Mouse (Mus musculus) left cerebral cortex, adult 2 months (tissue): ENCODE results near the gene Fmn2. TPM values are rescaled to one million over a fixed set of nuclear protein-coding genes. Genes with fewer than 3 reads are reported as not detected.

Experiments used
- DNase-seq, 2 experiments: peaks; one replicate each; pipeline ENCODE4 v3.0.0; 2021 to 2022; ENCODE audit warnings: low spot score in 2 of 2, mixed read lengths in 1 of 2; ENCODE audit errors: extremely low spot score in 1 of 2
- H3K27ac ChIP-seq: fragments of 200-600 bp; 2 replicates; pipeline ENCODE4 v1.8.1; 2022
- H3K4me3 ChIP-seq: fragments of 200-600 bp; 2 replicates; pipeline ENCODE4 v1.8.1; 2022
- CTCF ChIP-seq: fragments of 200-600 bp; IDR thresholded peaks from 2 replicates; pipeline ENCODE4 v1.8.1; 2022; ENCODE audit warnings: antibody characterized with exemption, mild to moderate bottlenecking, moderate library complexity
- intact Hi-C: fragments of 180-260 bp; cut with DNase I; formaldehyde crosslinking; loops from one replicate; pipeline ENCODE4 v1.15.1; 2025
- total RNA-seq, 2 experiments: library from RNA; stranded (reverse); gene quantifications; 2 replicates each; pipeline ENCODE4 v1.2.3; 2021

The Fmn2 gene
- total RNA-seq, 2 experiments from 2014 or later: 81.5 to 87.0 TPM

DNA sequence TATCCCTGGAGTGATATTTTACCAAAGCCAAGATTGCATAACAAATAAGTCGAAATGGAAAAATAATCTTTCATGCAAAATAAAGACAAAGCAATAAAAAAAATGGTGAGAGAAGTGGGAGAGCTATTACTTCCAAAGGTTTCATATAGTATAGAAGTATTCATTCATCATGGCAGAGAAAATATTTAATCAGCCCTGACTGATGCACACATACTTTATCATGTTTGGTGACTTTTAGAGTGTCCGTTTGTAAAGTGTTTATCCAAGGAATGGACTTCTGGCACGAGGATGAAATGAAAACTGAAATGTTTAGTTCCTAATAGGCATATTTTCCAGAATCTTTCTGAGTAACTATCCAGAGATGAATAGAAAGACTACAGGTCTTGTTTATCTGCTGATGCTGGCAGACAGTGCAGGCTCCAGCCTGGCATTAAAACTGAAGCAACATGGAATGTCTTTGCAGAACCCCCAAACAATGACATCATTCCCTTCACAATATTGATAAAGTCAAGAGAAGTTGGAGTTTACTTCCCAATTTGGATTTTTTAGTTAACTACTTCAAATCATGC is 249.4 kb downstream of the Fmn2 start:
- TF ChIP-seq CTCF: no peak
- no peak for DNase-seq
- Histone ChIP-seq H3K4me3 (no peak overlapping the region), H3K27ac (no peak overlapping the region)
- intact Hi-C loops: no loop called here

DNA sequence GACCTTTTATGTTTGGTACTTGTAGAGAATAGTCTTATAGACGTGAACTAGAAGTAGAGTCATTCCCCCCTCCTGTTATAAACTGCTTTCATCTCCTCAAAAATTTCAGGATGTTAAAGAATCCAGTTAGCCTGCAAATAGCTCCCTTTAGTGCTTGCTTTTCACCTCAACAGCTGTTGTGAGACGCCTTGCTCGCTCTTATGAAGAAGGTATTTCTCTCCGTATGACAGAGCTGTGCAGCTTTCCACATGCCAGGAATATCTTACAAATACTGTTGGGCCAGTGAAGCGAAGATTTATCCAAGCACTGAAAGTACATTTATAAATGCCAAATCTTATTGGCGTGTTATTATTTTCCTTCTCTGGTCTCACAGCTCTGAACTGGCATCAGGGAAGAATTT is 257.7 kb downstream of the Fmn2 start:
- Histone ChIP-seq H3K4me3 (no peak overlapping the region), H3K27ac (no peak overlapping the region)
- intact Hi-C loops: no loop called here
- TF ChIP-seq CTCF: no peak
- DNase-seq: no peak

- intact Hi-C loops: no loop called here
- DNase-seq: no peak
- Histone ChIP-seq H3K4me3 (no peak overlapping the region), H3K27ac (no peak overlapping the region)
- no peak for TF ChIP-seq CTCF
Observed at GRCm38 (mm10) chr1:174765757-174766156, 264.1 kb downstream of the Fmn2 start.

GRCm38 (mm10) chr1:174766852-174767251 is 265.2 kb downstream of the Fmn2 start:
- no peak for DNase-seq
- H3K27ac ChIP-seq: no peak overlapping the region
- no peak overlapping the region for H3K4me3 ChIP-seq
- intact Hi-C loops: no loop called here
- TF ChIP-seq CTCF: no peak

DNA sequence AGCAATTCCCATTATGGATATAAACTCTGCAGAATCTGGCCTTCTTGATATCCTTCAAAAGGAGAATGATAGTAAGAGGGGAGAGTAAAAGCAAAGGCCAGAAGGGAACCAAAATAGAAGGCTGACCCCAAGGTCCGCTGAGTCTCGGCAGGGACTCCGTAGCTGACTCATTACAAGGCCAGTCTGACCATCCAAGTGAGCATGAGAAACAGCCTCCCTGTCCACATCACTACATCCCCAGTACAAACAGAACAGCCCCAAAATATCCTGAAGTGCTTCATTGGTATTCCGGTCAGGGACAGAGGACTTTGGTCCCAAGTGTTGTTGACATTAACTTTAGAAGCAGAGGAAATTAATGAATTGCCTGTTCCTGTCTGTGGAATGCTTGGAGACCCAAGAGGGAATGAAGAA is 270.3 kb downstream of the Fmn2 start:
- intact Hi-C loops: no loop called here
- no peak for TF ChIP-seq CTCF
- DNase-seq: no peak

GRCm38 (mm10) chr1:174781037-174781436 is 279.4 kb downstream of the Fmn2 start:
- DNase-seq: no peak
- TF ChIP-seq CTCF: no peak
- Histone ChIP-seq H3K4me3 (no peak overlapping the region), H3K27ac (no peak overlapping the region)
- intact Hi-C loops: no loop called here

More for the DNA sequence above, 270.3 kb downstream of the Fmn2 start:
- H3K27ac ChIP-seq: no peak overlapping the region
- no peak overlapping the region for H3K4me3 ChIP-seq

- DNase-seq: no peak
- no peak for TF ChIP-seq CTCF
- intact Hi-C loops: no loop called here
- no peak overlapping the region for H3K4me3 ChIP-seq
- no peak overlapping the region for H3K27ac ChIP-seq
Observed at GRCm38 (mm10) chr1:174788617-174789016, 287.0 kb downstream of the Fmn2 start.

- no peak for DNase-seq
- intact Hi-C loops: no loop called here
- H3K27ac ChIP-seq: no peak overlapping the region
- no peak overlapping the region for H3K4me3 ChIP-seq
- no peak for TF ChIP-seq CTCF
Observed at GRCm38 (mm10) chr1:174811846-174812245, 310.2 kb downstream of the Fmn2 start.

GRCm38 (mm10) chr1:174826562-174826961 is 324.9 kb downstream of the Fmn2 start:
- intact Hi-C loops: no loop called here
- TF ChIP-seq CTCF: no peak
- Histone ChIP-seq H3K27ac (no peak overlapping the region), H3K4me3 (no peak overlapping the region)
- DNase-seq: no peak

DNA sequence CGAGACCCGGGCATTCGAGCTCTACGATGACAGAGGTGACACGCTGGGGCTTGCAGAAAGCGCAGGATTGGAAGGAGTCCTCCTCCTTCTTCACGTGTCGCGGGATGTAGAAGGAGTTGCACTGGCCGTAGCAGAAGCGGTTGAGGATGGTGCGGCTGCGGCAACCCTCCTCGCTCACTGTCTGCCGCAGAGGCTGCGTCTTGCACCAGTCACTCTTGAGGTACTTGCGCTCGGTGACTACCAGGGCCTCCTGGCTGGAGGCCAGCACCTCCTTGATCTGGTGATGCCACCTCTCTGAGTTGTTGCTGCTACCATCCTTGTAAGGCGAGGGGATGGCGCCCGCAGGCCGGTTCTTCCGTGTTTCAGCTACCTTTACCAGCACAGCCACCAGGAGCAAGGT is 335.2 kb downstream of the Fmn2 start:
- H3K4me3 ChIP-seq: no peak overlapping the region
- DNase-seq: no peak
- intact Hi-C loops: no loop called here
- TF ChIP-seq CTCF: no peak
- no peak overlapping the region for H3K27ac ChIP-seq

GRCm38 (mm10) chr1:174844786-174845185 is 343.2 kb downstream of the Fmn2 start:
- H3K4me3 ChIP-seq: no peak overlapping the region
- no peak for TF ChIP-seq CTCF
- no peak for DNase-seq
- no peak overlapping the region for H3K27ac ChIP-seq
- intact Hi-C loops: no loop called here

DNA sequence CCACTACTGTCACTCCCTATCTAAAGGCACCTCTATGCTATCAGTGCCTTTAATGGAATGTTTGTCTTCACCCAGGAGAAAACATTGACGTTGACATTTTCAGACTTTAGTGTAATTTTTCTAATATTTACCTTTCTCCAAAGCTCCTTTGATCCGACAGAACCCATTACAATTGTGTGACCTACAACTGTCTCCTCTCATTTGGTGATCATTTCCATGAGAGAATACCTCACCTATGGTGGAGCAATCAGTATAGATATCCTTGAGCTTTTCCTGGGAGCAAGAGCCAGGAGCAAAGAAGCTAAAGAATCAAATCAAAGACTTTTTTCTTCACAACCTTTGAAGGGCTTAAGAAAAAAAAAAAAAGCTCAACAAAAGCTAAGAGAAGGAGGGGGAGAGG is 354.6 kb downstream of the Fmn2 start:
- Histone ChIP-seq H3K27ac (no peak overlapping the region), H3K4me3 (no peak overlapping the region)
- intact Hi-C loops: no loop called here
- no peak for TF ChIP-seq CTCF
- no peak for DNase-seq

DNA sequence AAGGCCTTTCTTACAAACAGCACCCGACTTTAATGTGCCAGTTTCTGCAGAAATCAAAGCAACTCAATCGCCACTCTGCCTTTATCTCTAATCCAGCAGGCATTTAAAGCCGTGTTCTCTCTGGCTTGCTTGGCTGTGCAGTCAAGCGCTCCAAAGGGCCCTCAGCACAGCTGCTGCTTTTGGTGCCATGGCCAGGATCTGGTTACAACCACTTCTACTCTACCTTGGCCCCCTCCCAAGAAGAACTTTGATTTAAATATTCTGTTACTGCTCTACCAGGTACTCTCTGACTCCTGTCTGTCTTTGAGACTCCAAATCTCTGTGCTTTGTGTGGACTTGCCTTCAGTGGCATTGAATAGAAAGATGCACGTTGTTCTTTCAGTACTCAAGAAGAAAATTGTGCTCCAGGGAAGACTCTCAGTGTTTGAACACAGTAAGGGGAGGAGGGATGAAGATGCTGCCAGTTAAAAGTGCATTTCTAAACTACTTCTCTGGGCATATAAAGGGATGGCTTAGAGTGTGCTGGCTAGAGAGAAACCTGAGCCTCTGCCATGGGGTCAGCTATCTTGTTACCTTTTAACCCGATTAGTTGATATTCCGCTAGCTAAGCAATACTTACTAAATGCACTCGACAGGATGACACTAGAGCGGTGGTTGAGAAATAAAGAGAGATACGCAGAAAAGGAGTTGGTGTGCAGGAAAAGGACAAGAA is 358.9 kb downstream of the Fmn2 start:
- intact Hi-C loops: no loop called here
- H3K4me3 ChIP-seq: no peak overlapping the region
- TF ChIP-seq CTCF: no peak
- DNase-seq: no peak
- H3K27ac ChIP-seq: no peak overlapping the region

Other genes with a start within 250 kb of the Fmn2 start
- not detected for gene Olfr419, start 249.8 kb upstream of the Fmn2 start, total RNA-seq
- gene Mptx1, start 171.3 kb upstream of the Fmn2 start, total RNA-seq: not detected
- gene Olfr417, start 136.7 kb upstream of the Fmn2 start, total RNA-seq: not detected
- gene Olfr248, start 110.8 kb upstream of the Fmn2 start, total RNA-seq: not detected
- not detected for gene Olfr414, start 77.8 kb upstream of the Fmn2 start, total RNA-seq
- not detected for gene Olfr220, start 59.7 kb upstream of the Fmn2 start, total RNA-seq